Mouse (Mus musculus) intestine, embryonic 16.5 days (tissue): Measurements from ENCODE around the gene Slc11a1. TPM values are rescaled to one million over a fixed set of nuclear protein-coding genes. Genes with fewer than 3 reads are reported as not detected.
"Not testable (repeated sequence)": the region's sequence is repeated elsewhere in the genome, so short reads cannot be mapped to it uniquely, and the experiment has no call there.

Experiments
- ATAC-seq: fragments of 200-750 bp; cut with Nextera tagmentation; 2 replicates; pipeline ENCODE4 v1.8.0; 2017; ENCODE audit warnings: moderate TSS enrichment, moderate library complexity
- H3K27ac ChIP-seq: fragments of 300-500 bp; sonication (generic); 2 replicates; pipeline ENCODE4 v1.5.1; 2014; ENCODE audit warnings: mild to moderate bottlenecking, low read length
- H3K27me3 ChIP-seq: fragments of 300-500 bp; sonication (generic); replicated peaks from 2 replicates; pipeline ENCODE4 v1.6.1; 2014; ENCODE audit warnings: low read length, control low read depth, mixed read lengths; ENCODE audit not compliant: control insufficient read depth, insufficient read depth
- H3K36me3 ChIP-seq: fragments of 300-500 bp; sonication (generic); 2 replicates; pipeline ENCODE4 v1.6.1; 2014; ENCODE audit warnings: low read length, control low read depth; ENCODE audit not compliant: control insufficient read depth, insufficient read depth
- H3K4me1 ChIP-seq: fragments of 300-500 bp; sonication (generic); 2 replicates; pipeline ENCODE4 v1.6.1; 2014; ENCODE audit warnings: low read length, control low read depth, mixed read lengths; ENCODE audit not compliant: control insufficient read depth, insufficient read depth
- H3K4me2 ChIP-seq: fragments of 300-500 bp; sonication (generic); 2 replicates; pipeline ENCODE4 v1.6.1; 2014; ENCODE audit warnings: low read depth, low read length, control low read depth
- H3K4me3 ChIP-seq: fragments of 300-500 bp; sonication (generic); 2 replicates; pipeline ENCODE4 v1.5.1; 2014; ENCODE audit warnings: mild to moderate bottlenecking, low read length
- H3K9ac ChIP-seq: fragments of 300-500 bp; sonication (generic); 2 replicates; pipeline ENCODE4 v1.6.1; 2014; ENCODE audit warnings: low read depth, low read length
- H3K9me3 ChIP-seq: fragments of 300-500 bp; sonication (generic); 2 replicates; pipeline ENCODE4 v1.6.1; 2016; ENCODE audit warnings: low read length, control low read depth; ENCODE audit not compliant: control insufficient read depth
- WGBS: fragments of 180-500 bp; shearing (Covaris S2); extraction: QIAGEN DNeasy Blood & Tissue Kit; methylation state at CpG from one replicate; pipeline ENCODE4 v1.1.7; 2014; 5-methylcytosine and 5-hydroxymethylcytosine counted together
- polyA plus RNA-seq: library from polyadenylated mRNA; unstranded; fragments of >200 nt; fragmentation: Nextera tagmentation; extraction: Ambion mirVana; gene quantifications from 2 replicates; pipeline ENCODE4 v1.2.1, GENCODE M21; 2015

Slc11a1 gene
- polyA plus RNA-seq = 8.0 and 8.9 TPM in 2 replicates

GRCm38 (mm10) chr1:74374980-74375379, at the start of gene Slc11a1:
TSS of gene Slc11a1 (plus strand) at chr1:74375195.
- Histone ChIP-seq H3K9ac (no peak within 1 kb of the TSS), H3K36me3 (no peaks in the 10 kb centered on the region), H3K9me3 (no peaks in the 10 kb centered on the region), H3K4me1 (no peaks in the 10 kb centered on the region), H3K4me3 (no peak within 1 kb of the TSS), H3K4me2 (no peak within 1 kb of the TSS), H3K27me3 (no peaks in the 10 kb centered on the region), H3K27ac (no peak within 1 kb of the TSS)
- ATAC-seq = no peak
- 64% methylated on average over 8 of the region's 8 CpGs for WGBS

- not testable (repeated sequence) for H3K9ac ChIP-seq, H3K4me3 ChIP-seq, H3K4me2 ChIP-seq, H3K27ac ChIP-seq, H3K36me3 ChIP-seq, H3K9me3 ChIP-seq, ATAC-seq, H3K27me3 ChIP-seq
- H3K4me1 ChIP-seq = peaks cover 20% of the 10 kb centered on the region
- WGBS = 90% methylated on average over 2 of the region's 2 CpGs
Observed at GRCm38 (mm10) chr1:74326916-74327315, 48.1 kb upstream of the Slc11a1 start.

- Histone ChIP-seq H3K4me3 (no peak overlapping the region), H3K36me3 (no peaks in the 10 kb centered on the region), H3K27ac (peak overlapping the region; percentile 85), H3K4me2 (no peak overlapping the region), H3K4me1 (peaks cover 28% of the 10 kb centered on the region), H3K9me3 (no peaks in the 10 kb centered on the region), H3K27me3 (no peaks in the 10 kb centered on the region), H3K9ac (no peak overlapping the region)
- 47% methylated on average over 7 of the region's 7 CpGs for WGBS
- peak; percentile 30 for ATAC-seq
Observed at GRCm38 (mm10) chr1:74329899-74330431, 45.0 kb upstream of the Slc11a1 start.

GRCm38 (mm10) chr1:74331046-74331681, 43.8 kb upstream of the Slc11a1 start:
- no peak overlapping the region for H3K4me2 ChIP-seq
- H3K9ac ChIP-seq = 0 out of 2 replicates have a peak overlapping the region, but pooled peaks have one; percentile 21
- H3K36me3 ChIP-seq = no peaks in the 10 kb centered on the region
- H3K4me3 ChIP-seq = no peak overlapping the region
- ATAC-seq = no peak
- peaks cover 28% of the 10 kb centered on the region for H3K4me1 ChIP-seq
- peak overlapping the region; percentile 85 for H3K27ac ChIP-seq
- no peaks in the 10 kb centered on the region for H3K27me3 ChIP-seq
- WGBS = 64% methylated on average over 4 of the region's 4 CpGs
- no peaks in the 10 kb centered on the region for H3K9me3 ChIP-seq

- no peaks in the 10 kb centered on the region for H3K36me3 ChIP-seq
- ATAC-seq = peak; percentile 95
- peak overlapping the region; percentile 55 for H3K27ac ChIP-seq
- peak overlapping the region; percentile 53 for H3K4me3 ChIP-seq
- peak overlapping the region; percentile 65 for H3K9ac ChIP-seq
- peaks cover 28% of the 10 kb centered on the region for H3K4me1 ChIP-seq
- peak overlapping the region; percentile 88 for H3K4me2 ChIP-seq
- WGBS = under 1% methylated on average over 36 of the region's 36 CpGs
- no peaks in the 10 kb centered on the region for H3K9me3 ChIP-seq
- no peaks in the 10 kb centered on the region for H3K27me3 ChIP-seq
Observed at GRCm38 (mm10) chr1:74332241-74332763, 42.7 kb upstream of the Slc11a1 start.

- H3K4me2 ChIP-seq = peak overlapping the region; percentile 88
- H3K9me3 ChIP-seq = no peaks in the 10 kb centered on the region
- H3K4me3 ChIP-seq = peak overlapping the region; percentile 53
- H3K4me1 ChIP-seq = peaks cover 28% of the 10 kb centered on the region
- no peaks in the 10 kb centered on the region for H3K36me3 ChIP-seq
- H3K27ac ChIP-seq = peak overlapping the region; percentile 55
- no peaks in the 10 kb centered on the region for H3K27me3 ChIP-seq
- H3K9ac ChIP-seq = peak overlapping the region; percentile 65
- WGBS = 6% methylated on average over 9 of the region's 9 CpGs
- no peak for ATAC-seq
Observed at GRCm38 (mm10) chr1:74332930-74333329, 42.1 kb upstream of the Slc11a1 start.

GRCm38 (mm10) chr1:74334607-74335006, 40.4 kb upstream of the Slc11a1 start:
- Histone ChIP-seq H3K27me3 (no peaks in the 10 kb centered on the region), H3K36me3 (no peaks in the 10 kb centered on the region), H3K27ac (no peak overlapping the region), H3K4me1 (peaks cover 26% of the 10 kb centered on the region), H3K4me2 (no peak overlapping the region), H3K4me3 (no peak overlapping the region), H3K9me3 (no peaks in the 10 kb centered on the region), H3K9ac (no peak overlapping the region)
- WGBS = 76% methylated on average over 3 of the region's 3 CpGs
- no peak for ATAC-seq

GRCm38 (mm10) chr1:74335033-74335432, 40.0 kb upstream of the Slc11a1 start:
- no peak for ATAC-seq
- Histone ChIP-seq H3K4me3 (no peak overlapping the region), H3K9ac (no peak overlapping the region), H3K4me2 (no peak overlapping the region), H3K27ac (no peak overlapping the region), H3K27me3 (no peaks in the 10 kb centered on the region), H3K4me1 (peaks cover 26% of the 10 kb centered on the region), H3K9me3 (no peaks in the 10 kb centered on the region), H3K36me3 (no peaks in the 10 kb centered on the region)
- 59% methylated on average over 4 of the region's 4 CpGs for WGBS

GRCm38 (mm10) chr1:74335436-74336170, 39.4 kb upstream of the Slc11a1 start:
- no peak overlapping the region for H3K9ac ChIP-seq
- H3K27ac ChIP-seq = no peak overlapping the region
- H3K4me1 ChIP-seq = peaks cover 20% of the 10 kb centered on the region
- no peak for ATAC-seq
- no peaks in the 10 kb centered on the region for H3K36me3 ChIP-seq
- no peak overlapping the region for H3K4me2 ChIP-seq
- no peaks in the 10 kb centered on the region for H3K9me3 ChIP-seq
- H3K4me3 ChIP-seq = no peak overlapping the region
- WGBS = 75% methylated on average over 6 of the region's 6 CpGs
- no peaks in the 10 kb centered on the region for H3K27me3 ChIP-seq
